Mouse (Mus musculus): ENCODE measurements around the gene Rftn2.

Gene Rftn2

DNA sequence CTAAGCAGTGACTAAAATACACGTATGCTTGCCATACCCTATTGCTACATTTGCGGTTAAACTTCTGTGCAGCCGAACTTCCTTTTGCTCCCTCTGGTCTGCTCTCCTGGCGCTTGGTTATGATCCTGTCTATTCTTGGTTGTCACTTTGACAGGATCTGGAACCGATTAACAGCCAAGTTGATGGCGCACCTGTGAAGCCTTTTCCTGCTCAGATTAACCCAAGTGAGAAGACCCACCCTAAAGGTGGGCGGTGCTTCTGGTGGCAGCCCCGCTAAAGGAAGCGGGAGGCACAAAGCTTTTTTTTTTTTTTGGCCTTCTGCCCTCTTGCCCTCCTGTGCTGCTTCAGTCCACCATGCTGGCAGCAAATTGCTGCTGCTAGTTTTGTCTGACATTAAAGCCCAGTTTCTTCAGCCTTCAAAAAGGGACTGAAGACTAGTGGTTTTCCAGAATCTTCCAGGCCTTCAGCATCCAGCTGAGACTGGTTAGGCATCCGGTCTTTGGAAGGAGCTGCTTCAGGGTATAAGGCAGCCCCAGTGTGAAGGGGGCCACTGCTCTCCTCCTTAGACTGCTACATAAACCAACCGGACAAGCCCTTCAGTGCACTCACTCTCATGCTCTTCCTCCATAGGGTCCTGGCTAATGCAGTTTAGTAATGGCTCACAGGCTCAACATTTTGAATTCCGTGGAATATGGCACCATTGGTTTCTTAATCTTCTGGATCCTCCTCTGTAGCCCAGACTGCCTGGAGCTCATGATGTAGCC, 16.2 kb downstream of the Rftn2 start:
- DNase-seq (ENCODE audit: low spot score), result no peak

- DNase-seq (ENCODE audit: low spot score), result no peak
Measured at GRCm38 (mm10) chr1:55208500-55209140, 18.0 kb downstream of the Rftn2 start.

GRCm38 (mm10) chr1:55207561-55207960, 19.0 kb downstream of the Rftn2 start:
- no peak for DNase-seq (ENCODE audit: low spot score)

DNA sequence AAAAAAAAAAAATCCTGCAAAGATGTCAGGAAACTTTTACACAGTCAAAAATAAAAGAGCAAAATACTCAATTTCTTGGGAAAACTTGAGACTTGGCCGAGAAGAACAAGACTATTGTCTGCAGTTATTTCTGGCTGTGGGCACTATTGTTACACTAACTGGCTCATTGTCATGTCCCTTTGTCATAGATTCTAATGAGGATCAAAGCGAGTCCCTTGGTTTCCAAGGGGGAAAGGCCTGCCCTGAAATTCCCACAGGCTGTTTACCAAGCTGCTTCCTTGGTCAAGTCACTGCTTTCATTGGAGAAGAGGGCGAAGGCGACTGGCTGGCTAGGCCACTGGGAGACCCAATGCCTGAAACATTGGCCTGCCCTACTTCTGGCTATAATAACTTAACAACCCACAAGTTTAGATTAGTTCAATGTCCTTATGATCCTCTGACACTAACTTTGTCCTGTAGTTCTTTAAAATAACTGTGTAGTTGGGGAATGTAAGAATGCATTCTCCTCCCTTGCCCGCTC, 20.7 kb downstream of the Rftn2 start:
- no peak for DNase-seq (ENCODE audit: low spot score)

GRCm38 (mm10) chr1:55201850-55202752, 24.5 kb downstream of the Rftn2 start:
- DNase-seq (ENCODE audit: low spot score), result no peak

- DNase-seq (ENCODE audit: low spot score), result no peak
Measured at GRCm38 (mm10) chr1:55198719-55199118, 27.9 kb downstream of the Rftn2 start.

GRCm38 (mm10) chr1:55196327-55197003, 30.1 kb downstream of the Rftn2 start:
- DNase-seq (ENCODE audit: low spot score), result no peak

- DNase-seq (ENCODE audit: low spot score), result no peak
Measured at GRCm38 (mm10) chr1:55195021-55195420, 31.6 kb downstream of the Rftn2 start.

- no peak for DNase-seq (ENCODE audit: low spot score)
Measured at GRCm38 (mm10) chr1:55194064-55194915, 32.3 kb downstream of the Rftn2 start.

DNA sequence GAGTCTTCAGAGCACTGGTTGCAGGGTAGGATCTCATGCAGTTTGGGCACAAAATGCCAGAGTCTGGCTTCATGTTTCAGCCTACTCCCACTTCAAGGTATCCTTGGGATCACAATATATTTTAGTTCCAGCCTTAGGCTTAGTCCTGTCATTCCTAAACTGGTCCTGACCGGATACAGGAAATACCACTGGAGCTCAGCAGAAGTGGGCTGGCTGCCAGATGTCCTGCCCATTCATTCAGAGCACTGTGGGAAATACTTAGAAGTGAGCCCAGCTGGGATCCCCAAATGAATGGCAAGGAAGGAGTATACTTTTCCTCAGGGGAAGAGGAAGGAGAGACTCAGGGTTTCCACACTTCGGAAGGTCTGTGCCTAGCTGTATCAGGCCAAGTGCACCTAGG, 33.3 kb downstream of the Rftn2 start:
- no peak for DNase-seq (ENCODE audit: low spot score)

DNA sequence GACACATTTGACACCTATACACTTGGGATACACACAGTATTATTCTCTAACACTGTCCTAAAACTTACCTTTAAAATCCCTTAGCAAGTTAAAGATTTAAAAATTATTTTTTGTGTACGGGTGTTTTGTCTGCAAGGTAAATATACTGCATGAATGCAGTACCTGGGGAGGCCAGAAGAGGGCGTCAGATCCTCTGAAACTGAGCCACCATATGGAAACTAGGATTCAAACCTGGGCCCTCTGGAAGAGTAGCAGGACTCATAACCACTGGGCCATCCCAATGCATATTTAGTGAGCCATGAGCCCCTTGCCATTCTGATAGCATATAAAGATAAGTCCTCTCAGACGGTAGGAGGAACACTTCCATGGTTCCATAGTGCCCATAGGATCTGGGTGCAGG, 33.8 kb downstream of the Rftn2 start:
- no peak for DNase-seq (ENCODE audit: low spot score)

DNA sequence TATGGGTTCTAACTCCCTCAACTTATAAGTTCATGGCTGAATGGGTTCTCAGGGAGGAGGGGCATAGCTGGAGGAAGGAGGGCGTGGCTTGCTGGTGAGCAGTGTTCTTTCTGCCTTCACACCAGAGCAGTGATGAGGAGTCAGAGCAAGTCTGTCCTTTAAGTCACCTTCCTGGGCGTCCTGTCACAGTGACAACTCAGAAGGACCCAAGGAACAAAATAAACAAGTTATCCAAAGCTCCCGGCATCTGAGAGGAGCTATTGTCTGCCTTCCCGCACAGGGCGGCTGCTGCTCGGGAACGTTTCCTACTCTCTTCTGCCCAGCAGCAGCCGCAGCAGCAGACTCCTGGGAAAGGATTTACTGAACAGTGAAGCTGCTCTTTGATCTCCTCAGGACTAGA, 34.6 kb downstream of the Rftn2 start:
- no peak for DNase-seq (ENCODE audit: low spot score)

- DNase-seq (ENCODE audit: low spot score), result no peak
Measured at GRCm38 (mm10) chr1:55186592-55187210, 39.9 kb downstream of the Rftn2 start.

GRCm38 (mm10) chr1:55185718-55186117, 40.9 kb downstream of the Rftn2 start:
- DNase-seq (ENCODE audit: low spot score), result no peak

DNA sequence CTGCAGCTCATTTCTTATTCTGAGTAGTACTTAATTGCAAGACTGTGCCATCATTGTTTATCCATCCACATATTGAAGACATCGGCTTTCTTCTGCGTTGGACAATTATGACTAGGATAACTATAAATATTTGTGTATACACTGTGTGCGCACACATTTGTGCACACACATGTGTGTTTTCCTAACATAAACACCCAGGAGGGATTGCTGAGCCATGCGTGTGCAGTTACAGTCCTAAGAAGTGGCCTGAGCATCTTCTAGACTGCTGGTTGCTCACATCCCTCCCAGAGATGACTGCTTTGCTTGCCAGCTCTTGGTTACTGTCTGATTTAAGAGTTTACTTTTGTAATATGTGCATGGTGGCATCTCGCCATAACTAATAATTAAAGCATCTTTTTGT, 44.2 kb downstream of the Rftn2 start:
- no peak for DNase-seq (ENCODE audit: low spot score)

DNA sequence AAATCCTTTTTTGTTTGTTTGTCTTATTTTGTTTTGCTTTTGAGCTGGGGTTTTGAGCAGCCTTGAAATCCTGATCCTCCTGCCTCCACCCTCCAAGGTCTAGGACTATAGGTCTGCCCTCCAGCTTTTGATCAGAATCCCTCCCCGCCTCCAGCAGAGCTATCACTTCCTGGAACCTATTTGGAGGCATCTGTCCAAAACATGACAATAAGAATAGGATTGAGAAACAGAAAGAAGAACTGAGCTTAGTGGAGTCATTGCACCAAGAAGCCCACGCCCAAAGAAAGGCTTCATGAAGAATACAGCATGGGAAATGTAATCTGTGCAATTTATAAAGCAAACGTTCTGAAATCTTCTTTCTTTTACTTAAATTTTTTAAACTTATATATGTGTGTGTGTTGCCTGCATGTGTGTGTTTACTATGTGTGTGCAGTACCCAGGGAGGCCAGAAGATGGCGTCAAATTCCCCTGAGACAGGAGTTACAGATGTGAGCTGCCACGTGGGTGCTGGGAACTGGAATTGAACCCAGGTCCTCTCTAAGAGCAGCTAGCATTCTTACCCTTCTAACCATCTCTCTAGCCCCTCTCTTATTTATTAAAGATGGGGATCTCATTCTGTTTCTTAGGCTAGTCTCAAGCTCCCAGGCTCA, 46.5 kb downstream of the Rftn2 start:
- DNase-seq (ENCODE audit: low spot score), result no peak

DNA sequence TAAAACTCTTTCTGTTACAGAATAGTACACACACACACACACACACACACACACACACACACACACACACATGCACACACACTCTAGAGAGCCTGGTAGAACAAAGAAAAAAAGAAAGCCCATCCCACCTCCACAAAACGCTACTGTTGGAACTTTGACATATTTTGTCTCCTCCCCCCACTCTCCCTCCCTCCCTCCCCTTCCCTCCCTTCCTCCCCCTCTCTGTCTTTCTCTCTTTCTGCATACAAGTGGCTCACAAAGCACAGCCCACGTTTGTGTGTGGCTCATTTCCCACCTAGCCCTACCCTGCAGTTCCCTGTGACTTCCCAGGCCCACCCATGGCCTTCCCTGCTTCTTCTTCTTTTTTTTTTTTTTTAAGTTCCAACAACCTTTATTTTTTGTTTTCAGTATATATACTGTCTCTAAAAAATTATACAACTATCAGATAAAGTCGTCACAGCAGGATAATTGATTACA, 52.0 kb downstream of the Rftn2 start:
- DNase-seq (ENCODE audit: low spot score), result no peak

DNA sequence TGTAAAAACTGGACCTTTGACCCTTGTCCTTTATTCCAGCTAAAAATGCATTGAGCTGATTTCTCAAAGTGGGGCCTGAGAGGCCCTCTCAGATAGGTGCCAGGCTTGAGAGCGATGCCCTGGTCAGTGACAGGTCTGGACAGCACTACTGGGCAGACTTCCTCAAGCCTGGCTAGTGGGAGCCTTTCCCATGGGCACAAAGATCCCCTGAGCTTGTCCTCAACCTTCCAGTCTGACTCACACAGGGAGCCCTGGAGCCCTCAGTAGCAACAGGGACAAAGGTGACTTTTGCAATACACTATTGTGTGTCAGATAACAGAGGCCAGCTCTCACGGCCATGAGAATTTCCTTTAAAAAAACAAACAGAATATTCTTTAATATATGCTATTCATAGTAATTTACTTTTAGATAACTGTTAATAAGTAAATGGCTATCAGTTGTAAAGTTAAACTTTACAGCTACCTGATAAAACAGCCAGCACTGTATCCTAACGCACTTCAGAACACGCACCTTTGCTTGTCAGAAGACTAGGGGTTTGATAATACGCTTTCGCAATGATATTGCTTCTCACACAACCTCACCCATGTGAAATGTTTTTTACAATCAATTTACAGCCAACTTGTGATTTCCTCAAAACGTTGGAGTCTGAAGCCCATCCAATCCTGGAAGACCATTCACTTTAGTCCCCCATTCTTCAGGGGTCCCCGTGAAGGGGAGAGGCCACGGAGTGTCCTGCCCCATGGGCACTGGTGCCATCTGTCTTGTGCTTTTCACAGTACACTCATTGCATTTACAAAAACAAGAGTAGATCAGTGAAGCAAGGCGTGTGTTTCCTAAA, 52.6 kb downstream of the Rftn2 start:
- DNase-seq (ENCODE audit: low spot score), result no peak

Data from layer of hippocampus, adult 9-10 months (tissue).